Mouse (Mus musculus) T-cell, adult 2 months (primary cell): ENCODE measurements at regions not wholly inside any gene's neighbourhood (a gene's known extent, or its start where the extent isn't known, plus 50 kb on each side); places are given as distances from the start of the nearest gene placed in this dataset.

Experiments used
- DNase-seq: peaks from one replicate; pipeline ENCODE4 v3.0.0; 2022; ENCODE audit warnings: low spot score

GRCm38 (mm10) chr1:165086131-165086530, 74.4 kb downstream of the Tbx19 start:
- no peak for DNase-seq

DNA sequence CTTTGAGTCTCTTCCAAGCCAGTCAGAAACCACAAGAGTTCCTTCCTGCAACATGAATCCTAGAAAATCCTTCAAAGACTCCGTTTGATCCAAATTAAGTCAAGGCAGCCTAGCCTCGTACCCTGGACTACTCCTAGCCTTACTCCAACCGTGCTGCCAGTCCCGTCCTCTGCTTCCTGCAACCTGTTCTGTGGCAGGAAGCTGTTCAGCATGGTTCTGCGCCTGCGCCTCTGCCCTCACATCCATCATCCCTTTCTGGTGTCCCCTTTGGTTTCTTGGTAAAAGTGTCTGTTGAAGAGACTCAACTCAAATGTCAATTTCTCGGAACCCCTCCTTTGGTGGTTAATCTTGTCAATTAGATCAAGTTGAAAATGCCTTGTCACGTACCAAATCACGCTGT, 75.8 kb downstream of the Tbx19 start:
- DNase-seq = no peak

DNA sequence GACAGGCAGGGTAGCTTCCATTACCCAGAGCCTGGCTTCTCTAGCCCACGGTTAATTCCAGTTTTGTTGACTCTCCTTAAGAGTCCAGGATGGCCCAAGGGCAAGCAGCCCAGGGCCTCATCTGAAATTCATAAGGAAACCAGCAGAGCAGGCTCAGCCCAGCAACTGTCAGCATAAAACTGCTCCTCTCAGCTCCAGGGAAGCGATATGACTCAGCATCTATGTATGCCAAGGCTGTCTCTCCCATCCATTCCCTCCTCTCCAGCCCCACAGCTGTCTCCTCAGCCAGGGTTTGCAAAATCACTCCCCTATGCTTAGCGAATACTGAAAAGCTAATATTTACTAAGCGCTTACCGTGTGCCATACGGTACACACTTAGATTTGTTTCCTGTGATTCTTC, 76.4 kb downstream of the Tbx19 start:
- DNase-seq = no peak

GRCm38 (mm10) chr1:165080351-165080750, 80.2 kb downstream of the Tbx19 start:
- no peak for DNase-seq

DNA sequence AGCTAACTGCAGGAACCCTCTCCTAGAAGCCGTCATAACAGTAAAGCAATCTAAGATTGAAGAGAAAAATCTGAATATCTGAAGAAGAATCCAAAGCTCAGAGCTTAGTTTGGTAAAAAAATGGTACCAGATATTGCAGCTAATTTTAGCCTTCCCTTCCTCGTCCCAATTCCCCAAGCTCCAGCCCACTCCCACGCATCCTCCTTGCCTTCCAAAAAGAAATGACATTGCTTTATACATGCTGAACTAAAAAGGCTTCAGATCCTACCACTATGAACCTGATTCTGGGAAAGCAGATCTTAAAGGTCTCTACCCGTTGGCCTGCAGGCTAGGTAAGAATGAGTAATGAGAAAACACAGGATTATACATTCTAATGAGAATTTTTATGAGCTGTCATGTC, 83.3 kb downstream of the Tbx19 start:
- no peak for DNase-seq

DNA sequence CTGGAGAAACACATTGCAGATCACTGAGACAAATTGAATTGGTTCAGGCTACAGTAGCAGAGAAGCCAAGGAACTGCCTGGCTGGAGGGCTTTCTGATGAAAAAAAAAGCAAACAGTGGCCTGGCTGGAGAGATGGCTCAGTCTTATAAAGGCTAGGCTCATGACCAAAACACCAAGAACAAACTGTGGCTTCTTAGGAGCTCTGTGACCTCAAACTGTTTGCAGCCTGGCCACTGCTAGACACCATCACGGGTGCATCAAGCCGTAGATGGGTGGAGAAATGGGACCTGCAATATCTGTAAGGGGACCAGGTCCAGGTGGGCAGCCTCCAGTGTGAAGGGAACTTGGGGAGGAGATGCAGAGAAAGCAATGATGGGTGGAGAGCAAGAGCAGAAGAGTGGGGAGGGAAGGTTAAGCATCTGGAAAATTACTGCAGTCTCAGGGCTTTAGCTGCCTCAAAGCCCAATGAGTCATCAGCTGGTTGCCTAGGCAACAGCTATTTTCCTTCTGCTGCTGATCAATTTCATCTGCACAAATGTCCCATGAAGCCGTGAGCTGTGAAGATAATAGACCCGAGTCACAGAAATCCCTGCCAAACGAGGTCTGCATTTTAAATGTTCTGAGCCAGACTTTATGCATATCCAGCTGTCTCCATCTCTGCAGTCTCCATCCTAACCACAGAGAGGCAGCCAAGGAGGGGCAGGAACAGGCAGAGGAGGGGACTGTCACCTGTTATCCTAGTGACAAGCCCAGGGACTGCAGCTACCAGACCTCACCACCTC, 85.1 kb downstream of the Tbx19 start:
- no peak for DNase-seq

DNA sequence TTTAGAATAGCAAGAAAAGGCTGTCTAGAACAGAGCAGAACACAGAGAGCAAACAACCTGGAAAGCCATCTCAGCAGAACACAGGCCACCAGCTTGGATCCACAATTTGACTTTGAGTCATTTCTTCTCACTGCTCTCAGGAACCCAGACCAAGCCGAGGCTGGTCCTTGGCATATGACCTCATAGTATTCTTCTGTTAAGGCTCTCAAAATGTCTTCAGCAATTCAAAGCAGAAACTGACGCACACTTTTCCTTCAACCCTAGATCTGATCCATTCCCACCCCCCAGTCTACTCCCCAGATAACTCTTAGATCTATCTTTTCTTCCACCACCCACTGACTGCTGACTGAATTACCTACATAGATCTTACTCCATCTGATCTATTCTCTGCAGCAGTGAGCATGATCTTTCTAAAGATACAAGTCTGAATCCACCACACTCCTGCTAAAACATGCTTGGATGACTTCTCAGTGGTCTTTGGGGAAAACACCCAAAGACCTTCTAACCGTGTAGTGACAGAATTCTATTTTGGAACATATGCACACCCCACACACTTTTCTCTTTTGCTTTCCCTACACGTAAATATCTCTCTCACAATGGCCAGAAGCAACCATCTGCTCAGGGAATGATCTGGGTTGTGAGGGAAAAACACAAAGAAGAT, 88.6 kb downstream of the Tbx19 start:
- DNase-seq = no peak

DNA sequence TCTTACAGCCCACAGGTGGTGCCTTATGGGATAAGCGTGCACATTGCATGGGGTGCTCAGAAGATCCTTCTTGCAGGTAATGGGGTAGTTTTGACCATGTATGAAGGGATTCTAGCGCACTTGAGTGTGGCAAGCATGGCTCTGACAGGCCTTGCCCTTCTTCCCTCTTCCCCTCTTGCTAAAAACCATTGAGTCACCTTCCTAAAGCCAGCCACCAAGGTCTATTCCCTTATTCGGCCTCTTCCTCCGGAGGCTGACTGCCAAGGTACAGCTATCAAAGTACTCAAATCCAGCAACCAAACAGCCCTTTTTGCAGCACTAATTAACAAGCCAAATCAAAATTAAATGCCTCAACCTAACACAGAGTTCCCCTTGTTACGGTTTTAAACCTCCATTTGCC, 95.6 kb downstream of the Tbx19 start:
- DNase-seq = no peak

GRCm38 (mm10) chr1:165062813-165063492, 97.6 kb downstream of the Tbx19 start:
- DNase-seq = no peak

DNA sequence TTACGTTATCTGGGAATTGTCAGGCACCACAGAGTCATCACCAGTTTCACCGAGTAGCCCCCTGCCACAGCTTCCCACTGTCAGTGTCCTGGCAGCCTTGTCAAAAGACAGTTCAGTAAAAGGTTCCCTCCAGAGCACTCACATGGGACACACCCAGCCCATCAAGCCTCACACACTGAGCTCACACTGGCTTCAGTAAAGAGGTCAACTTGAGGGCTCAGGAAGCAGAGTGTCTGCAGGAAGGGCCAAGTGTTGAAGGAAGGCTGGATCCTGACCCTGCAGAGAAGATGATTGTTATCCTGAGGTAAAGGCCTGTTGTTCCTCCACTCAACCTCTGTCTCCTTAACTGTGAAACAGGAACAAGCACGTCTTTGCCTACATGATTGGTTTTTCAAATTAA, 99.2 kb downstream of the Tbx19 start:
- no peak for DNase-seq

- no peak for DNase-seq
These were observed 106.3 kb downstream of the Tbx19 start for GRCm38 (mm10) chr1:165054245-165054644.

DNA sequence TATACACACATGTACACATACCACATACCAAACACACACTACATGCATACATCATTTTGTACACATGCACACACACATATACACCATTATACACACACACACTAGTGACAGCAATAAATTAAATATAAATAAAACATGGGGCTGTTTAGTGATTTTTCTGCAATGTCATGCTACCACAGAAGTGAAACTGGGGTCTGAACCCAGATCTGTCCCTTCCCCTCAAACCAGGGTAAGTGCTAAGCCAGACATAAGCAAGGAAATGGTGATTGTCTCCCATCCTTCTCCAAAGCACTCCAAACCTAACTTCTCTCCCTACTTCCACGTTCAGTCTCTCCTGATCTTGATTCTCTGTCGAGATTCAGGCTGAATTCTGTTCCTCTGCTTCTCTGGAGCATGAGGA, 109.3 kb downstream of the Tbx19 start:
- DNase-seq = no peak

DNA sequence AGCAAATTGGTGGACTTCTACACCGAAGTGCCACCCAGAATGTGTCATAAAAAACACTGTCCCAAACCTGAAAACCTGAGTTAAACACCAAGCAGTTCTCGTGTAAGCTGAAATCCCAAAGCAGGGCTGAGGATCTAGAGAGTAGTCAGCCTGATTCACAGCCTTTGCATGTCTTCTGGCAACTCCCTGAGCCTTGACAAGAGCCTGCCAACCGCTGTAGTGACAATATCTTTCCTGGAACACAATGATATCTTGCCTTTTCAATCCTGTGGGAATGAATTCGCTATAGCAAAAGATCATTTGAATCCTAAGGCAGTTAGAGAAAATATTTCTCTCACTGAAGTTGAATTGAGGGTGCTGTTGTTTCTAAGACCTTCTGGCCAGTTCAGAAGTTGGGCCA, 110.4 kb downstream of the Tbx19 start:
- no peak for DNase-seq

DNA sequence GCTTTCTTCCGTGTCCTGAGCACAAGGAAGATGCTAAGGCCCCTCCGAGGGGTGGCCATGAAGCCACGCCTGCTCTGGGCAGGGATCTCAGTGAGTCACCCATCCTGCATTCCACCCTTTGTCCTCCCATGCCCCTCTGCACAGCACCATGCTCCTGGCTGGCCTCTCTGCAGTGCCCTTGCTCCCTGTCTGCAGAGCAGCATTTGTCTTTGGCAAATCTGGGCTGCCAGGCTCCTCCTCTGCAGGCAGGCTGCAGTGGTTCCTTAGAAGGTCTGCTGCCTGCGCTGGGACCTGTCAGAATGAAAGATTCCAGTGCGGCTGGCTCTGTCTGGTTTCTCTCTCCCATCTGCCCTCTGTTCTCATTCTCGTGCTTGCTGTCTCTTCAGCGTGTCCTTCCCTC, 111.3 kb upstream of the Xcl1 start:
- no peak for DNase-seq

- DNase-seq = no peak
These were observed 110.7 kb upstream of the Xcl1 start for GRCm38 (mm10) chr1:165046056-165046455.

GRCm38 (mm10) chr1:165043361-165043760, 108.0 kb upstream of the Xcl1 start:
- no peak for DNase-seq

GRCm38 (mm10) chr1:165042105-165042504, 106.8 kb upstream of the Xcl1 start:
- DNase-seq = no peak

DNA sequence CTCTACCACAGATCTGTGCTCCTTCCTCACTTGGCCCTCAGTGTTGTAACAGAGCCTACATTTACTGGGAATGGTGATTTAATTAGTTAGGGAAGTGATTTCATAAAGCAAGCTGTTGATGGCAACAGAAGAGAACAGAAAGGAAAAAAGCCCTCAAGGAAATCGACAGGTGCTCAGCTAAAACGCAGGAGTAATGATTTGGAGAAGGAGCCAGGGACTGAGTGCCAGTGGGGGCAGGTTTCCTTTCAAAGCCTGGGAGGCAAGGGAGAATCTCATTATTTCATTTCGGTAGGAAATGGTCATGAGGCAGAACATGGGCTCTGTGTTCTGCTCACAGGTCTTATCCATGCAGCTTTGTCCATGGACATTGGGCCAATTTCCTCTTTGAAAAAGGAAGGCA, 101.3 kb upstream of the Xcl1 start:
- DNase-seq = no peak

GRCm38 (mm10) chr1:165035618-165036017, 100.3 kb upstream of the Xcl1 start:
- DNase-seq = peak; percentile 16

GRCm38 (mm10) chr1:165020960-165021563, 85.7 kb upstream of the Xcl1 start:
- no peak for DNase-seq

DNA sequence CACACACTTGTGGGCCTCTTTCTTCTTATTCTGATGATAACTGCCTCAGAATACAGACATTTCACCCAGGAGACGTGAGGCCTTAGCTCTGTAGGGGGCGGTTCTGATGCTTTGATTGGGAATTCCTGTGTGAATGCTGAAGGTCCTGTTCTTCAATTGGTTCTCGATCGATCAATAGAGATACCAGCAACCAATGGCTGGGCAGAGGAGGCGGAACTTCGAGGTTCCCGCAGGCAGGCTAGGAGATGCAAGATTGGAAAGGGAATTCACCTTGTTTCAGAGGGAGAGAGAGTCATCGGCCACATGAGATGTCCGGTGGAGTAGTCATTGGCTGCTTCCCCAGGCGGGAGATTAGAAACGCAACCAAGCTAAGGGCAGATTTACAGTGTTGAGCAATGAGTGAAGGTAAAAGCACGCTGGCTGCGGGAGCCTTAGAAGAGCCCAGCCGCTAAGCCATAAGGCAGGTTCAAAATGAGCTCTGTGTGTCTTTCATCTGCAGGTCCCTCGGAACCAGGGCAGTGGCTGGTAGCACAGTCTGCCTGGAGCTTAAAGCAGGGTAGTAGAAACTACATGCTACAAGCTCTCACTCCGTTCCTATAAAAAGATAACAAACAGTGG, 83.5 kb upstream of the Xcl1 start:
- no peak for DNase-seq

- no peak for DNase-seq
These were observed 82.9 kb upstream of the Xcl1 start for GRCm38 (mm10) chr1:165018236-165018635.
